Mouse (Mus musculus) bone marrow macrophage, adult 2 months (primary cell): ENCODE data around the gene 1700069L16Rik.

Source experiments
- CTCF ChIP-seq: IDR thresholded peaks from 2 replicates; pipeline ENCODE4 v1.5.1; 2012; ENCODE audit warnings: low read depth, mild to moderate bottlenecking, low read length, moderate library complexity
- POLR2A ChIP-seq: IDR thresholded peaks from 2 replicates; pipeline ENCODE4 v1.6.1; 2012; ENCODE audit warnings: mild to moderate bottlenecking, low read depth, low read length, borderline replicate concordance

DNA sequence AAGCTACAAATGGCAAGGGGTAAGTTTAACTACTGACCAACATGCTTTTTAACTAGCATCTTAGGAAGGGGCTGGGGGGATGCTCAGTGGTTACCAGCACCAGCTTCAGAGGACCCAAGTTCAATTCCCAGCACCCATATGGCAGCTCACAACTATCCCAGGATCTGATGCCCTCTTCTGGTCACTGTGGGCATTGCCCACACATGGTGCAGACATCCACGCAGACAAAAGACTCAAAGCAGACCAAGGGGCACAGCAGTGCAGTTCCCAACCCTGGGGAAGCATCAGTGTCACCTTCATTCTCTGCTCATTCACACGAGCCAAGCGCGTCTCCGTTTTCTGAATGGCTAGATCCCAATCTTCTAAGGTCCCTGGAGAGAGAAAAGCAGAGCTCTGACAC lies 23.1 kb upstream of the 1700069L16Rik start:
- TF ChIP-seq CTCF (peak; percentile 36), POLR2A (no peak)
